Mouse (Mus musculus) forebrain, embryonic 11.5 days (tissue): Measurements from ENCODE around the gene Stx18. TPM values are rescaled to one million over a fixed set of nuclear protein-coding genes. Genes with fewer than 3 reads are reported as not detected.

ENCODE experiments used
- ATAC-seq: fragments of 200-750 bp; cut with Nextera tagmentation; replicated peaks from 2 replicates; pipeline ENCODE4 v1.8.0; 2017; ENCODE audit warnings: moderate TSS enrichment; ENCODE audit not compliant: low FRiP score
- DNase-seq: peaks from one replicate; pipeline ENCODE4 v3.0.0-alpha.2; 2017; ENCODE audit warnings: low spot score
- H3K27ac ChIP-seq: fragments of 300-500 bp; sonication (generic); 2 replicates; pipeline ENCODE4 v1.5.1; 2014; ENCODE audit warnings: low read depth, low read length
- H3K27me3 ChIP-seq: fragments of 300-500 bp; sonication (generic); 2 replicates; pipeline ENCODE4 v1.6.1; 2014; ENCODE audit warnings: mild to moderate bottlenecking, low read length, mixed read lengths; ENCODE audit not compliant: control insufficient read depth, insufficient read depth
- H3K36me3 ChIP-seq: fragments of 300-500 bp; sonication (generic); 2 replicates; pipeline ENCODE4 v1.6.1; 2014; ENCODE audit warnings: mild to moderate bottlenecking, low read length, moderate library complexity, mixed read lengths; ENCODE audit not compliant: control insufficient read depth, insufficient read depth
- H3K4me1 ChIP-seq: fragments of 300-500 bp; sonication (generic); replicated peaks from 2 replicates; pipeline ENCODE4 v1.6.1; 2014; ENCODE audit warnings: low read length, mixed read lengths; ENCODE audit not compliant: control insufficient read depth, insufficient read depth
- H3K4me2 ChIP-seq: fragments of 300-500 bp; sonication (generic); 2 replicates; pipeline ENCODE4 v1.6.1; 2014; ENCODE audit warnings: low read depth, mild to moderate bottlenecking, low read length, moderate library complexity, mixed read lengths; ENCODE audit not compliant: severe bottlenecking
- H3K4me3 ChIP-seq: fragments of 300-500 bp; sonication (generic); 2 replicates; pipeline ENCODE4 v1.5.1; 2014; ENCODE audit warnings: low read depth, low read length
- H3K9ac ChIP-seq: fragments of 300-500 bp; sonication (generic); 2 replicates; pipeline ENCODE4 v1.6.1; 2014; ENCODE audit warnings: low read length
- H3K9me3 ChIP-seq: fragments of 300-500 bp; sonication (generic); 2 replicates; pipeline ENCODE4 v1.6.1; 2016; ENCODE audit warnings: low read length, mixed read lengths; ENCODE audit not compliant: control insufficient read depth
- WGBS: fragments of 180-500 bp; shearing (Covaris S2); extraction: QIAGEN DNeasy Blood & Tissue Kit; methylation state at CpG from one replicate; pipeline ENCODE4 v1.1.7; 2014; 5-methylcytosine and 5-hydroxymethylcytosine counted together
- polyA plus RNA-seq: library from polyadenylated mRNA; unstranded; fragments of >200 nt; fragmentation: Nextera tagmentation; extraction: Ambion mirVana; gene quantifications from 2 replicates; pipeline ENCODE4 v1.2.1, GENCODE M21; 2014

Gene Stx18
- polyA plus RNA-seq = 47.8 and 53.5 TPM in 2 replicates

DNA sequence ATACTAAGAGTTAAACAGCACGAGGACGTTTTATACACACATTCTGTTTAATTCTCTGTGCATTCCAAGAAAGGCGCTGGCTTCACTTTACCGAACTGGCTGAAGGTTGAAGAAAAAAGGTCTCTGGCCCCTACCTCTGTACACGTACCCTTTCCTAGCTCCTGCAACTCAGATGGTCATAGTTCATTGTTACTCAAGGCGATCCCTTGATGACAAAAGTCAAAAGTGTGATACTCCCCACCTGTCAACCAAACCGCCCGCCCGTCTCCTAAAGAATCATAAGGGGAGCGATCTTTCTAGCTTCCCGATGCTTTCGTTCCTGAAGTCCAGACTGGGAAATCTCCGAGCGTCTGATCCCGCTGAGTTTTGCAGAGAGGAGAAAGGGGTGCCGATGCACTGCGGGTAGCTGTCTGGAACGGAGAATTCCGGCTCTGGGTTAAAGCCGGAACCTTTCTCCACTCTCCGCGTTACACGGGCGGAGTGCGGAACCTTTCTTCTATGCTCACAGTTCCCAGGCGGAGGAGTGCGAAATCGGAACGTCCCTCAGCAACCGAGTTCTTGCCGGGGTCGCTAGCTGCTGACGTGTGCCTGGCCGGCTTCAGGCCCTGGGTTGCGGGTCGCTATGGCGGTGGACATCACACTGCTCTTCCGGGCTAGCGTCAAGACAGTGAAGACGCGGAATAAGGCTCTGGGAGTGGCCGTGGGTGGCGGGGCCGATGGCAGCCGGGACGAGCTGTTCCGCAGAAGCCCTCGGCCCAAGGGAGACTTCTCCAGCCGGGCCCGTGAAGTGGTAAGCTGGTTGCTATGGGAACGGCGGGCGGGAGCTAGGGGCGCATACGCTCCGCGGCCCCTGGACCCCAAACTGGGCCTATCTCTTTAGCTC, at the start of gene Stx18:
Stx18 (plus strand) TSS at position 33 of the 883 bp plus-strand sequence.
- DNase-seq (peak; percentile 90), ATAC-seq (peak; percentile 96)
- Histone ChIP-seq H3K27me3 (no peaks in the 10 kb centered on the region), H3K9ac (peak within 1 kb of the TSS; percentile 87), H3K4me2 (peak within 1 kb of the TSS; percentile 81), H3K36me3 (no peaks in the 10 kb centered on the region), H3K4me1 (no peaks in the 10 kb centered on the region), H3K27ac (0 out of 2 replicates have a peak within 1 kb of the TSS, but pooled peaks have one; percentile 37), H3K4me3 (peak within 1 kb of the TSS; percentile 85), H3K9me3 (no peaks in the 10 kb centered on the region)
- WGBS = under 1% methylated on average over 57 of the region's 57 CpGs

DNA sequence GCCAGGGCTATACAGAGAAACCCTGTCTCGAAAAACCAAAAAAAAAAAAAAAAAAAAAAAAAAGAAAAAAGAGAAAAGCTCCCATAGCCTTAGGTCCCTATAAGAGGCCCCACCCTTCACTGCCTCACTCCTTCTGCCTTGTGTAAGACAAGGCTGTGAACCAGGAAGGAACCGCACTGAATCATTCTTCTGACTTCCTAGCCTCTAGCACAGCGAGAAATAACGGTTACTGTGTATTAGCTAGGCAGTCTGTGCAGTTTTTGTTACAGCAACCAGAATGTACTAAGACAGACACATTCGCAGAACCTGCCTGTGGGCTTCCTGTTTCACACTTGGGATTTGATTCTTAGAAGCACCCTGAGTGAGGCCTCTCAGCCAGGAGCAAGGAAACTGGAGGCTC, 46.2 kb upstream of the Stx18 start:
- H3K4me1 ChIP-seq = no peaks in the 10 kb centered on the region
- no peak overlapping the region for H3K27ac ChIP-seq
- ATAC-seq = no peak
- H3K9ac ChIP-seq = no peak overlapping the region
- H3K4me3 ChIP-seq = no peak overlapping the region
- no peak for DNase-seq
- WGBS = 83% methylated on average over 5 of the region's 5 CpGs
- H3K9me3 ChIP-seq = no peaks in the 10 kb centered on the region
- no peak overlapping the region for H3K4me2 ChIP-seq
- H3K27me3 ChIP-seq = no peaks in the 10 kb centered on the region
- no peaks in the 10 kb centered on the region for H3K36me3 ChIP-seq

DNA sequence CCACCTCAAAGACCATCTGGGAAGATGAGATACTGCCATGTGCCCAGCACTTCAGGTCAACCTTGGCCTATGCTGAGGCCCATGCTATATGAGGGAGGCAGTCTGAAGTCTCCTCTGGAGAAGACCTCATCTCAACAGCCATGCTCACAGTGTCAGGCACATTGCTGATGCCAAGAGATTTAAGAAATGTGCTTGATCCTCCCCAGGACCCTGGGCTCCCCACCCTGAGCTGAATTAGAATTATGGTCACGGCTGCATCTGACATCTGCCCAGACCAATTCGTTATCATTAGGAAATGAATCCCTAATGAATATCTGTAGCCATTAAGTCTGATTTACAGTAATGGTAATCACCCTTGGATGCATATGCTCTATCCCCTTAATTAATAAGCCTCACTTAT, 39.7 kb upstream of the Stx18 start:
- 91% methylated on average over 2 of the region's 2 CpGs for whole genome bisulfite sequencing
- no peak for DNase-seq
- H3K4me3 ChIP-seq = no peak overlapping the region

DNA sequence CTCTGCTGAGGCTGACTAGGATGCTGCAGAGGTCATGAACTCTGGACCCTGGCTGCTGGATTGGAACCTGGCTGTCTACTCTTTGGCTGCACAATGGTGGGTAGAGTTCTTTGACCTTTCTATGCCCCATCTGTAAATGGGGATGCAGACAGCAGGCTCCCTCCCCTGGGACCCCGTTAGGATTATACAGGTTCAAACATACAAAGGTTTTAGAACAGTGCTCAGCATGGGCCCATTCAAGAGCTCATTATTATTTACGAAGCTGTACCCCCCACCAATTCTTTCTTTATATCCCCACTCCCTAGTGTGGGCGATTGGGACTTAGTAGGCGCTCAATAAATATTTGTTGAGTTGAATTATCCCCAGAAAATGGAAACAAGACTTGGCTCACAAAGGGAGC, 36.0 kb upstream of the Stx18 start:
- H3K27ac ChIP-seq = no peak overlapping the region
- ATAC-seq = no peak

More for the DNA sequence above, 39.7 kb upstream of the Stx18 start:
- Histone ChIP-seq H3K27me3 (no peaks in the 10 kb centered on the region), H3K36me3 (no peaks in the 10 kb centered on the region), H3K9ac (no peak overlapping the region), H3K27ac (no peak overlapping the region), H3K9me3 (no peaks in the 10 kb centered on the region), H3K4me1 (no peaks in the 10 kb centered on the region), H3K4me2 (no peak overlapping the region)
- ATAC-seq = no peak

DNA sequence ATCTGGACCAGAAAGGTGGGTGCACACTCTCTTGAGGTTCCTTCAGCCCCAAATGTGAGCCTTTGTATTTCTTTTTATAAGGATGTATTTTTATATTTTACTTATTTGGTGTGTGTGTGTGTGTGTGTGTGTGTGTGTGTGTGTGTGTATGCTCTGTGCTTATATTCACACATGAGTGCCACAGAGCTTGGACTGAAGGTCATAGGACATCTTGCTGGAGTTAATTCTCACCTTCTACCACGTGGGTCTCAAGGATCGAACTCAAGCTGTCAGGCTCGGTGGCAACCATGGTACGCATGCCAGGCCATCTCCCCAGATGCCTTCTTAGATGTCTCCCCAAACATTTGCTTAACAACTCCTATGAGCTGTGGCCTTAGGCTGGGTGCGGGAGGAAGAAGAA, 33.8 kb upstream of the Stx18 start:
- H3K4me3 ChIP-seq = no peak overlapping the region
- ATAC-seq (no peak), DNase-seq (no peak)
- no peaks in the 10 kb centered on the region for H3K36me3 ChIP-seq
- H3K27ac ChIP-seq = no peak overlapping the region
- H3K4me1 ChIP-seq = no peaks in the 10 kb centered on the region
- H3K4me2 ChIP-seq = no peak overlapping the region
- H3K9me3 ChIP-seq = no peaks in the 10 kb centered on the region
- no peak overlapping the region for H3K9ac ChIP-seq
- 88% methylated on average over 5 of the region's 5 CpGs for WGBS
- no peaks in the 10 kb centered on the region for H3K27me3 ChIP-seq

More for the DNA sequence above, 36.0 kb upstream of the Stx18 start:
- Histone ChIP-seq H3K36me3 (no peaks in the 10 kb centered on the region), H3K9me3 (no peaks in the 10 kb centered on the region), H3K4me3 (no peak overlapping the region), H3K27me3 (no peaks in the 10 kb centered on the region), H3K4me2 (no peak overlapping the region), H3K9ac (no peak overlapping the region), H3K4me1 (no peaks in the 10 kb centered on the region)
- no peak for DNase-seq
- WGBS = 26% methylated on average over 4 of the region's 4 CpGs

DNA sequence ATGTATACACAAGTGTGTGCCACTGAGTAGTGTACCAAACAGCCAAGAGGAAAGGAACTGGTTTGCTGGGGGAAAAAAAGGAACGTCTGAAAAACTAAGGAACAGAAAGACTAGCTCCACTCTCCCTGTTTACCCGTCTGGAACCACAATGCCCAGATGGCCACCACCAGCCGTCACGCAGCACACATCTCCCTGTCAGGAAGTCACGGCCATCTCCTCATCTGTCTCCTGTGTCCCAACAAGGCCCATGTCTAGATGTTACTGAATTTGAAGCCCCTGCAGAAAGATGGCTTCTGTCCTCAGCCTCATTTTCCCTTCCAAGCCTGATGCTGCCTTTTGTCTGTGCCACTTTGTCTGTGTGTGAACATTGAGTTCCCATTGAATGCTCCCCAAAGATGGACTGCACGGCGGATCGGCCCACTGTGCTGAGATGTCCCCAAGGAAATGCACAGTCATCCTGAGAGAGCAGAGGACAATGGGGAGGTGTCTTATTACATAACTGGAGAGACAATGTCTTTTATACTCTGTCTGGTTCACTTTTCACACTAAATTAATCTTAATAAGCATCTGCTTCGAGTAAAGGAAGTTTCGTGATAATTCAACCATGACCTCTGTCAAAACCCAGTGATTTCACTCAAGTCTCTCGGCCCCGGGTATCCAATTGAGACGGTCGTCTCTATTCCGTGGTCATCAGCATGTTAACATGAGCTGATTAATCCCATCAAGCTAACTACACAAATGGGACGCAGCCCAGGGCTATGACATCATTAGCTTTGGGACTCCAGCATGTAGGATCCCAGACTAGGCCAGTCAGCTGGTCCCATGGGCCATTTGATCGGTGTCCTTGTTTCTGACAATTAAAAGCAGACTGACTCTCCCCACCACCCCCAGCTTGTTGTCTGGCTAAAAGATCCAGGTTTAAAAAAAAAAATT, 31.9 kb upstream of the Stx18 start:
- no peak for ATAC-seq
- no peak overlapping the region for H3K9ac ChIP-seq
- H3K27me3 ChIP-seq = no peaks in the 10 kb centered on the region
- 50% methylated on average over 17 of the region's 17 CpGs for WGBS
- no peak overlapping the region for H3K27ac ChIP-seq
- no peak overlapping the region for H3K4me3 ChIP-seq
- DNase-seq = no peak
- H3K9me3 ChIP-seq = no peaks in the 10 kb centered on the region
- H3K4me1 ChIP-seq = no peaks in the 10 kb centered on the region
- no peak overlapping the region for H3K4me2 ChIP-seq
- no peaks in the 10 kb centered on the region for H3K36me3 ChIP-seq

DNA sequence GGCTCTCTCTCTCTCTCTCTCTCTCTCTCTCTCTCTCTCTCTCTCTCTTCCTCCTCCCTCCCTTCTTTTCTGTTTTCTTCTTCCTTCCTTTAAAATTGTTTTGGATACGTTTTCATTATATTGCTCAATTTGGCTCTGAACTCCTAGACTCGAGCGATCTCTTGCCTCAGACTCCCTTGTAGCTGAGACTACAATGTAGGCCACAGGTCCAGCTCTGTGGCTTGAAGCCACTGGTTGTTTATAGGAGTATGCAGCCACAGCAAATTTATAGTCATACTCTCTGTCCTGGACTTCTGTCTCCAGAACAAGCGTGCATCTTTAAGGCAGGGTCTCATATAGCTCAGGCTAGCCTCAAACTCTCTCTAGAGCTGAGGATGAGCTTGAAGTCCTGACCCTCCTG, 29.5 kb upstream of the Stx18 start:
- Histone ChIP-seq H3K27ac (no peak overlapping the region), H3K4me1 (no peaks in the 10 kb centered on the region), H3K27me3 (no peaks in the 10 kb centered on the region), H3K9ac (no peak overlapping the region), H3K9me3 (no peaks in the 10 kb centered on the region), H3K4me3 (no peak overlapping the region), H3K36me3 (no peaks in the 10 kb centered on the region), H3K4me2 (no peak overlapping the region)
- 87% methylated on average over 4 of the region's 4 CpGs for WGBS
- no peak for ATAC-seq
- DNase-seq = no peak

DNA sequence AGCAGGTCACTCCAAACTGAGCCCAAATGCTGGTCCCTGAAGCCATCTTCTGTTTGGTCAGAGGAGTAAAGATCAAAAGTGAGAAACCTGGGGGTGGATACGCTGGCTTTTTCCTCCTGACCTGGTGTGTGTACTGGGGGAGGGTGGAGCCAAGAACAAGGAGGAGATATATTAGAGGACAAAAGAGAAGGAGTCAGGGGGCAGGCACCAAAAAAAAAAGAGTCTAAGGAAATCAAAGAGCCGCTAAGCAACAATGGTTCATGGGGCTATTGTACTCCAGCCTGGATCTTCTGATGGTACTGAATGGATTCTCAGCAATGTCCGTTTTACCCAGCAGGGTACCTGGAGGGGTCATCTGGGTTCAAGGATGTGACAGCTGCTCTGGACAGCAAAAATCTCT, 23.6 kb upstream of the Stx18 start:
- 39% methylated on average over 3 of the region's 3 CpGs for WGBS
- Histone ChIP-seq H3K27ac (no peak overlapping the region), H3K4me1 (no peaks in the 10 kb centered on the region), H3K36me3 (no peaks in the 10 kb centered on the region), H3K4me2 (no peak overlapping the region), H3K9ac (no peak overlapping the region), H3K4me3 (no peak overlapping the region), H3K9me3 (no peaks in the 10 kb centered on the region), H3K27me3 (no peaks in the 10 kb centered on the region)
- ATAC-seq (no peak), DNase-seq (no peak)
